Mouse (Mus musculus): ENCODE results near the gene Rab39b. TPM values are rescaled to one million over a fixed set of nuclear protein-coding genes. Genes with fewer than 3 reads are reported as not detected.

Rab39b gene
- 0.01 TPM in 1 of 2 replicates, not detected in the other for polyA plus RNA-seq (2012; rRNA removed)

DNA sequence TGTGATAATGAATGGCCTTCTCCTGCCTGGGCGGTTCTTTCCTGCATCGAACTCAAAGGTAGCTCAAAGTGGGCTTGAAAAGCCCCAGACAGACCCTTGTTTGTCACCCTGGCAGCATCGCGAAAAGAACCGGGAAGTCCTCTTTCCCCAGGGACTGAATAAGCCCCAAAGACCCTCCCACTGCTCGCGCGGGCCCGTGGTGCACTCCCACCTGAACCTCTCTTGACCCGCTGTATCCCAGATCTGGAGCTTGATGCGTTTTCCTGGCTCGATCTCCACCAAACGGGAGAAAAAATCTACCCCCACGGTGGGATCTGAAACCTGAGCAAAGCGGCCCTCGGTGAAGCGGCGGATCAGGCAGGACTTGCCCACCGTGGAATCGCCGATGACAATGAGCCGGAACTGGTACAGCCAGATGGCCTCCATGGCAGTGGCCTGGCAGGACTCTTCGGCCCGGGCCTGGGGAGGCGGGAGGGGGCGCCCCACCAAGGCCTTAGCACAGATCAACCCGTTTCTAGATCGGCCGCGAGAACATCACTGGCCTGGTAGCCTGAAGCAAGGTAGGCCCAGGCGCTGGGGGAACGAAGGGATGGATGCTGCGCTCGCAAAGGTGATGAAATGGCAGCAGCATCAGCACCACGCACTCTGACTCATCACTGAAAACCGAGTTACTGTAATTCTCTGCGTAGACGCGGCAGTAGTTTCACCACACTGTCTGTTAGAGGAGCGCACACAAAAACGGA, at the start of gene Rab39b:
Gene Rab39b (minus strand): TSS at position 650 of the 743 bp plus-strand sequence.

Other genes starting within 250 kb of the Rab39b start
- gene Fundc2, start 195.8 kb downstream of the Rab39b start, polyA plus RNA-seq (2012; rRNA removed), result 7.4 and 8.3 TPM in 2 replicates
- 1.2 and 1.4 TPM in 2 replicates for gene F8, start 195.6 kb downstream of the Rab39b start, polyA plus RNA-seq (2012; rRNA removed)
- 13.4 TPM in 2 replicates for gene Cmc4, start 161.6 kb downstream of the Rab39b start, polyA plus RNA-seq (2012; rRNA removed)
- 7.6 and 9.1 TPM in 2 replicates for gene Mtcp1, start 161.6 kb downstream of the Rab39b start, polyA plus RNA-seq (2012; rRNA removed)
- gene Brcc3, start 161.6 kb downstream of the Rab39b start, polyA plus RNA-seq (2012; rRNA removed), result 10.3 and 11.6 TPM in 2 replicates
- 19.3 and 19.5 TPM in 2 replicates for gene Vbp1, start 63.9 kb downstream of the Rab39b start, polyA plus RNA-seq (2012; rRNA removed)

All from liver, embryonic 18 days (tissue).